Mouse (Mus musculus) MEL (cell line): Measurements from ENCODE around the gene Abcg1. TPM values are rescaled to one million over a fixed set of nuclear protein-coding genes. Genes with fewer than 3 reads are reported as not detected.

ENCODE experiments used
- DNase-seq: peaks from one replicate; pipeline ENCODE4 v3.0.0; 2011; ENCODE audit warnings: low read depth, low spot score
- H3K27ac ChIP-seq: 2 replicates; pipeline ENCODE4 v1.5.1; 2012; ENCODE audit warnings: low read depth, mild to moderate bottlenecking, control low read depth, low read length, moderate library complexity; ENCODE audit not compliant: control insufficient read depth
- H3K27me3 ChIP-seq, 2 experiments: fragments of 150-350 bp in 1 of 2; sonication (generic) in 1 of 2; 2 replicates each; pipeline ENCODE4 v1.6.1; 2012; ENCODE audit warnings: low read length in 2 of 2, mild to moderate bottlenecking in 2 of 2, improper control_type of control experiment in 1 of 2, moderate library complexity in 1 of 2; ENCODE audit not compliant: insufficient read depth in 2 of 2, control insufficient read depth in 1 of 2
- H3K36me3 ChIP-seq, 2 experiments: 2 replicates each; pipeline ENCODE4 v1.6.1; 2012 to 2014; ENCODE audit warnings: low read length in 2 of 2, improper control_type of control experiment in 1 of 2, inconsistent platforms in 1 of 2, mild to moderate bottlenecking in 1 of 2; ENCODE audit not compliant: insufficient read depth in 2 of 2, control insufficient read depth in 1 of 2
- H3K4me1 ChIP-seq, 2 experiments: fragments of 150-350 bp in 1 of 2; sonication (generic) in 1 of 2; 2 replicates each; pipeline ENCODE4 v1.6.1; 2012; ENCODE audit warnings: low read length in 2 of 2, improper control_type of control experiment in 1 of 2, mild to moderate bottlenecking in 1 of 2; ENCODE audit not compliant: insufficient read depth in 2 of 2, control insufficient read depth in 1 of 2
- H3K4me3 ChIP-seq, 2 experiments: fragments of 150-350 bp in 1 of 2; sonication (generic) in 1 of 2; 2 replicates each; pipeline ENCODE4 v1.5.1; 2012; ENCODE audit warnings: low read depth in 2 of 2, low read length in 2 of 2, mild to moderate bottlenecking in 2 of 2, moderate library complexity in 2 of 2, control low read depth in 1 of 2, improper control_type of control experiment in 1 of 2; ENCODE audit not compliant: control insufficient read depth in 1 of 2, insufficient read depth in 1 of 2
- H3K79me2 ChIP-seq: 2 replicates; pipeline ENCODE4 v1.6.1; 2012; ENCODE audit warnings: mild to moderate bottlenecking, low read length, moderate library complexity; ENCODE audit not compliant: control insufficient read depth, poor library complexity, insufficient read depth
- H3K9ac ChIP-seq: 2 replicates; pipeline ENCODE4 v1.6.1; 2012; ENCODE audit warnings: low read depth, mild to moderate bottlenecking, control low read depth, low read length, moderate library complexity; ENCODE audit not compliant: control insufficient read depth, poor library complexity, severe bottlenecking
- H3K9me3 ChIP-seq: fragments of 150-350 bp; sonication (generic); replicated peaks from 2 replicates; pipeline ENCODE4 v1.6.1; 2012; ENCODE audit warnings: mild to moderate bottlenecking, low read length, improper control_type of control experiment, moderate library complexity; ENCODE audit not compliant: insufficient read depth
- BHLHE40 ChIP-seq: IDR thresholded peaks from 2 replicates; pipeline ENCODE4 v1.6.1; 2012; ENCODE audit warnings: low read depth, mild to moderate bottlenecking, inconsistent platforms, low read length, improper control_type of control experiment, borderline replicate concordance
- CHD2 ChIP-seq: IDR thresholded peaks from 2 replicates; pipeline ENCODE4 v1.6.1; 2011; ENCODE audit warnings: low read length, improper control_type of control experiment
- E2F4 ChIP-seq: IDR thresholded peaks from 2 replicates; pipeline ENCODE4 v1.6.1; 2011; ENCODE audit warnings: low read depth, low read length, improper control_type of control experiment, borderline replicate concordance
- JUND ChIP-seq: IDR thresholded peaks from 2 replicates; pipeline ENCODE4 v1.6.1; 2011; ENCODE audit warnings: low read depth, mild to moderate bottlenecking, improper control_type of control experiment, low read length
- KAT2A ChIP-seq: conservative IDR thresholded peaks from 2 replicates; pipeline ENCODE4 v1.6.1; 2012; ENCODE audit warnings: low read depth, low read length, improper control_type of control experiment, inconsistent platforms
- MYB ChIP-seq: IDR thresholded peaks from 2 replicates; pipeline ENCODE4 v1.6.1; 2011; ENCODE audit warnings: mild to moderate bottlenecking, low read depth, low read length, improper control_type of control experiment
- NELFE ChIP-seq: IDR thresholded peaks from 2 replicates; pipeline ENCODE4 v1.6.1; 2011; ENCODE audit warnings: low read depth, low read length, improper control_type of control experiment
- POLR2AphosphoS2 ChIP-seq: IDR thresholded peaks from 2 replicates; pipeline ENCODE4 v1.6.1; 2011; ENCODE audit warnings: low read length, improper control_type of control experiment
- POLR2AphosphoS5 ChIP-seq: IDR thresholded peaks from 2 replicates; pipeline ENCODE4 v1.6.1; 2012; ENCODE audit warnings: low read depth, borderline replicate concordance, mild to moderate bottlenecking, inconsistent platforms, low read length, moderate library complexity, mixed read lengths
- RAD21 ChIP-seq: IDR thresholded peaks from 2 replicates; pipeline ENCODE4 v1.6.1; 2011; ENCODE audit warnings: mild to moderate bottlenecking, low read depth, low read length, improper control_type of control experiment
- SMC3 ChIP-seq: IDR thresholded peaks from 2 replicates; pipeline ENCODE4 v1.6.1; 2011; ENCODE audit warnings: low read depth, low read length, improper control_type of control experiment
- TAL1 ChIP-seq: IDR thresholded peaks from 2 replicates; pipeline ENCODE4 v1.6.1; 2012; ENCODE audit warnings: mild to moderate bottlenecking, inconsistent platforms, low read length, moderate library complexity, mixed read lengths
- TBP ChIP-seq: IDR thresholded peaks from 2 replicates; pipeline ENCODE4 v1.8.0; 2011; ENCODE audit warnings: low read depth, low read length, improper control_type of control experiment
- UBTF ChIP-seq: IDR thresholded peaks from 2 replicates; pipeline ENCODE4 v1.6.1; 2012; ENCODE audit warnings: low read depth, mild to moderate bottlenecking, inconsistent platforms, low read length, improper control_type of control experiment, moderate library complexity, borderline replicate concordance; ENCODE audit not compliant: insufficient read depth
- USF1 ChIP-seq: IDR thresholded peaks from 2 replicates; pipeline ENCODE4 v1.6.1; 2014; ENCODE audit warnings: low read depth, mild to moderate bottlenecking, inconsistent platforms, low read length, improper control_type of control experiment, moderate library complexity
- USF2 ChIP-seq, 2 experiments: IDR thresholded peaks; 2 replicates each; pipeline ENCODE4 v1.6.1; 2011 to 2012; ENCODE audit warnings: improper control_type of control experiment in 2 of 2, low read length in 2 of 2, borderline replicate concordance in 1 of 2, inconsistent platforms in 1 of 2, low read depth in 1 of 2, mild to moderate bottlenecking in 1 of 2; ENCODE audit not compliant: insufficient read depth in 1 of 2
- ZC3H11A ChIP-seq: IDR thresholded peaks from 2 replicates; pipeline ENCODE4 v1.6.1; 2012; ENCODE audit warnings: low read depth, mild to moderate bottlenecking, inconsistent platforms, low read length, improper control_type of control experiment
- ZKSCAN1 ChIP-seq: IDR thresholded peaks from 2 replicates; pipeline ENCODE4 v1.6.1; 2012; ENCODE audit warnings: low read depth, mild to moderate bottlenecking, inconsistent platforms, low read length, improper control_type of control experiment, moderate library complexity
- ZNF384 ChIP-seq: IDR thresholded peaks from 2 replicates; pipeline ENCODE4 v1.6.1; 2012; ENCODE audit warnings: low read depth, mild to moderate bottlenecking, inconsistent platforms, low read length, improper control_type of control experiment
- polyA plus RNA-seq, 2 experiments: library from polyadenylated mRNA; stranded (reverse) in 1 of 2; unstranded in 1 of 2; fragments of >175 nt in 1 of 2; fragments of >200 nt in 1 of 2; gene quantifications; 2 replicates each; pipeline versions ENCODE4 v1.2.1 to v1.2.4; 2012; ENCODE audit warnings: low replicate concordance in 2 of 2, low read depth in 1 of 2; ENCODE audit not compliant: insufficient read length in 2 of 2, insufficient read depth in 1 of 2, missing spikeins in 1 of 2
- total RNA-seq: library from RNA; depleted of rRNA; stranded (reverse); fragments of 300-350 nt; gene quantifications from 2 replicates; pipeline ENCODE4 v1.2.3, GENCODE M21; 2012

Abcg1 gene
- total and polyA plus RNA-seq, 3 experiments, result 11.6 to 18.0 TPM; not detected in 1

- no peaks in the 10 kb centered on the region for H3K9me3 ChIP-seq
Observed at GRCm38 (mm10) chr17:31096893-31097292, 39.4 kb downstream of the Abcg1 start.

GRCm38 (mm10) chr17:31098788-31099187 is 41.3 kb downstream of the Abcg1 start:
- no peaks in the 10 kb centered on the region for H3K9me3 ChIP-seq
- no peak for DNase-seq
- no peaks in the 10 kb centered on the region for H3K79me2 ChIP-seq
- no peaks in the 10 kb centered on the region for H3K27me3 ChIP-seq
- no peaks in the 10 kb centered on the region for H3K36me3 ChIP-seq
- no peaks in the 10 kb centered on the region for H3K4me1 ChIP-seq
- TF ChIP-seq ZKSCAN1 (no peak), POLR2AphosphoS5 (no peak), POLR2AphosphoS2 (no peak), MYB (no peak), USF1 (no peak), SMC3 (no peak), CHD2 (no peak), ZNF384 (no peak), KAT2A (no peak), NELFE (no peak), USF2 (IDR thresholded peaks at IDR 0.05; ENCODE audit: borderline replicate concordance in 1 of 2, insufficient read depth in 1 of 2, low read depth in 1 of 2, low read length in 2 of 2) (no peak), TAL1 (no peak), TBP (no peak), BHLHE40 (no peak)
- no peak overlapping the region for H3K9ac ChIP-seq
- H3K27ac ChIP-seq, result no peak overlapping the region
- no peak overlapping the region for H3K4me3 ChIP-seq

More at GRCm38 (mm10) chr17:31096893-31097292, 39.4 kb downstream of the Abcg1 start:
- no peak for DNase-seq
- H3K36me3 ChIP-seq, result peaks cover 0 to 4% of the 10 kb centered on the region in 2 experiments; a peak in 2 of 4 replicates
- no peak overlapping the region for H3K27ac ChIP-seq
- no peak overlapping the region for H3K4me3 ChIP-seq
- H3K9ac ChIP-seq, result no peak overlapping the region
- peaks cover 3 to 7% of the 10 kb centered on the region in 2 experiments for H3K4me1 ChIP-seq
- no peaks in the 10 kb centered on the region for H3K27me3 ChIP-seq
- H3K79me2 ChIP-seq, result no peaks in the 10 kb centered on the region
- TF ChIP-seq RAD21, result no peak
- no peak for TF ChIP-seq UBTF
- no peak for TF ChIP-seq NELFE
- TF ChIP-seq JUND, result no peak
- no peak for TF ChIP-seq ZC3H11A
- TF ChIP-seq E2F4, result no peak
